Mouse (Mus musculus): ENCODE measurements at regions not wholly inside any gene's neighbourhood (a gene's known extent, or its start where the extent isn't known, plus 50 kb on each side); places are given as distances from the start of the nearest gene placed in this dataset.

GRCm38 (mm10) chr3:40094701-40095100 lies 436.4 kb upstream of the Intu start:
- no peak overlapping the region for H3K27ac ChIP-seq (ENCODE audit: insufficient read depth, low read length)
- no peaks in the 10 kb centered on the region for H3K4me1 ChIP-seq (ENCODE audit: control insufficient read depth, insufficient read depth, insufficient read length)
- H3K27me3 ChIP-seq (ENCODE audit: control insufficient read depth, insufficient read depth, low read length): no peaks in the 10 kb centered on the region
- H3K4me3 ChIP-seq (ENCODE audit: extremely low read depth, insufficient read depth, insufficient read length): no peak overlapping the region
- no peaks in the 10 kb centered on the region for H3K36me3 ChIP-seq (ENCODE audit: control insufficient read depth, insufficient read depth, low read length)
- no peak for DNase-seq (ENCODE audit: low read depth in 1 of 2, low spot score in 2 of 2)
- TF ChIP-seq POLR2A (IDR thresholded peaks at IDR 0.05; ENCODE audit: low read depth, low read length) (no peak), CTCF (IDR thresholded peaks at IDR 0.05; ENCODE audit: extremely low read depth, insufficient read depth, insufficient read length, insufficient replicate concordance) (no peak)

DNA sequence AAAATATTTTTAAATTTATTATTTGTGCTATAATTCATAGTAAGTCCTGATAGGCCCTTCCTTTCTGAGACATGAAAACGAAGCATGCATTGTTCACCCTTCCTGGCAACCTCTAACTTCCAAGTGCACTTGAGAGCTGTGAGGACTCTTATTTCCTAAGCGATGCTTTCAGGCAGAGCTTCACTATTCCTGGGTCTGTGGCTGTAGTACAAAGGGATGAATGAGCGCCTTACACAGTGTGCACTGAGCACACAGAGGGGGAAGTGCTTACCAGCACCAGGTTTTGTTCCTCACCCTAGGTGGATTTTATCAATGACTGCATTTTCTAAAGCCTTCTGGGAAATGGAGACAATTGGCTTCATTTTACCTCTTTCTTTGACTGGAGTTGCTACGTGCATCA lies 428.4 kb upstream of the Intu start:
- Histone ChIP-seq H3K4me3 (ENCODE audit: extremely low read depth, insufficient read depth, insufficient read length) (no peak overlapping the region), H3K27me3 (ENCODE audit: control insufficient read depth, insufficient read depth, low read length) (no peaks in the 10 kb centered on the region), H3K27ac (ENCODE audit: insufficient read depth, low read length) (no peak overlapping the region), H3K36me3 (ENCODE audit: control insufficient read depth, insufficient read depth, low read length) (no peaks in the 10 kb centered on the region), H3K4me1 (ENCODE audit: control insufficient read depth, insufficient read depth, insufficient read length) (no peaks in the 10 kb centered on the region)
- no peak for TF ChIP-seq CTCF (IDR thresholded peaks at IDR 0.05; ENCODE audit: extremely low read depth, insufficient read depth, insufficient read length, insufficient replicate concordance)
- TF ChIP-seq POLR2A (IDR thresholded peaks at IDR 0.05; ENCODE audit: low read depth, low read length): no peak
- no peak for DNase-seq (ENCODE audit: low read depth in 1 of 2, low spot score in 2 of 2)
- 64% methylated on average over 4 of the region's 4 CpGs for WGBS

GRCm38 (mm10) chr3:40114811-40115210 lies 416.3 kb upstream of the Intu start:
- WGBS: 75% methylated on average over 4 of the region's 4 CpGs
- no peak for TF ChIP-seq CTCF (IDR thresholded peaks at IDR 0.05; ENCODE audit: extremely low read depth, insufficient read depth, insufficient read length, insufficient replicate concordance)
- no peak for DNase-seq (ENCODE audit: low read depth in 1 of 2, low spot score in 2 of 2)
- Histone ChIP-seq H3K4me3 (ENCODE audit: extremely low read depth, insufficient read depth, insufficient read length) (no peak overlapping the region), H3K4me1 (ENCODE audit: control insufficient read depth, insufficient read depth, insufficient read length) (no peaks in the 10 kb centered on the region), H3K27me3 (ENCODE audit: control insufficient read depth, insufficient read depth, low read length) (no peaks in the 10 kb centered on the region), H3K27ac (ENCODE audit: insufficient read depth, low read length) (no peak overlapping the region), H3K36me3 (ENCODE audit: control insufficient read depth, insufficient read depth, low read length) (no peaks in the 10 kb centered on the region)

DNA sequence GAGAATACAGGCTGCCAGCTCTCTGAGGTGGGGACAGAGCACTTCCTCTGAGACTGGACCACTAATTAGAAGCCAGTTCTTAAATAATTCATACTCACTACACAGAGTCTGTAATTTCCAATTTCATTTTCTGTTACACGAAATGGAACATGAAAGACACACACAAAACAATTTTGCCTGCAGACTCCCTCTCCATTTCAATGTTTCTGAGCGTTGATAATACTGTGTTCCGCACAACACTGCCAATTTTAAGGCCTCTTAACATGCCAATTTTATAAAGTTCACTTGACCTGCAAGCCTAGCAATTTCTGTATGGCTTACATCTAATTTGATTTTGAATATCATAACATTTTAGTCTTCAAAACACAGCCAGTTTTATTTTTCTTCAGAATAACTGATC lies 412.5 kb upstream of the Intu start:
- Histone ChIP-seq H3K36me3 (ENCODE audit: control insufficient read depth, insufficient read depth, low read length) (no peaks in the 10 kb centered on the region), H3K4me3 (ENCODE audit: extremely low read depth, insufficient read depth, insufficient read length) (no peak overlapping the region), H3K27me3 (ENCODE audit: control insufficient read depth, insufficient read depth, low read length) (no peaks in the 10 kb centered on the region), H3K27ac (ENCODE audit: insufficient read depth, low read length) (no peak overlapping the region), H3K4me1 (ENCODE audit: control insufficient read depth, insufficient read depth, insufficient read length) (no peaks in the 10 kb centered on the region)
- TF ChIP-seq POLR2A (IDR thresholded peaks at IDR 0.05; ENCODE audit: low read depth, low read length) (no peak), CTCF (IDR thresholded peaks at IDR 0.05; ENCODE audit: extremely low read depth, insufficient read depth, insufficient read length, insufficient replicate concordance) (no peak)
- 79% methylated on average over 3 of the region's 3 CpGs for WGBS
- no peak for DNase-seq (ENCODE audit: low read depth in 1 of 2, low spot score in 2 of 2)

- H3K36me3 ChIP-seq (ENCODE audit: control insufficient read depth, insufficient read depth, low read length): no peaks in the 10 kb centered on the region
- no peak overlapping the region for H3K27ac ChIP-seq (ENCODE audit: insufficient read depth, low read length)
- DNase-seq (ENCODE audit: low read depth in 1 of 2, low spot score in 2 of 2): no peak
- 63% methylated on average over 1 of the region's 1 CpGs for WGBS
- no peak overlapping the region for H3K4me3 ChIP-seq (ENCODE audit: extremely low read depth, insufficient read depth, insufficient read length)
- H3K27me3 ChIP-seq (ENCODE audit: control insufficient read depth, insufficient read depth, low read length): no peaks in the 10 kb centered on the region
- no peak for TF ChIP-seq POLR2A (IDR thresholded peaks at IDR 0.05; ENCODE audit: low read depth, low read length)
- TF ChIP-seq CTCF (IDR thresholded peaks at IDR 0.05; ENCODE audit: extremely low read depth, insufficient read depth, insufficient read length, insufficient replicate concordance): no peak
- no peaks in the 10 kb centered on the region for H3K4me1 ChIP-seq (ENCODE audit: control insufficient read depth, insufficient read depth, insufficient read length)
These were observed 411.6 kb upstream of the Intu start for GRCm38 (mm10) chr3:40119462-40119861.

DNA sequence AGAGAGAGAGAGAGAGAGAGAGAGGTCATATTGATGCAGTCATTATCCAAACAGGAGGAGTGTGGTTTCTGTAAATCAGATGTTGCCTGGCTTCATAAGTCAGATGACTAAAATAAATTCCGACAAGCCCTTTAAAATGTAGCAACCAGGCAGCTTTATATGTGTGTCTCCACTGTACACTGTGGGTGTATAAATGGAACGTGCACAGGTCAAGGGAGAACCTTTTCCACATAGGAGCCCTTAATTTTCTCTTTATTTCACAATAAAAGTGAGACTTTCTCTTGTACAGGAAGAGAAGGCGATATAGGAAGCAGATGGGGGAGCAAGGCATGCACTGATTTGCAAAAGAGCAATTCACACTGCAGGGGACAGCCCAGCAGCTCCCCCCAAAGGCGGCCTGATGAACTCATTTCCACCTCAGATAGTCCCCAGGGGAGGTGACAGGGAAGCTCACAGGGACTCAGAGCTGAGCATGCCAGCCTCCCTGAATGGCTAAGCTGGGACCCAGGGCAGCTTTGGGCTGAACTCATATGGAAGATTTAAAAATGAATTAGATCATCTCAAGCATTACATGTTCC lies 410.7 kb upstream of the Intu start:
- Histone ChIP-seq H3K4me3 (ENCODE audit: extremely low read depth, insufficient read depth, insufficient read length) (no peak overlapping the region), H3K36me3 (ENCODE audit: control insufficient read depth, insufficient read depth, low read length) (no peaks in the 10 kb centered on the region), H3K27me3 (ENCODE audit: control insufficient read depth, insufficient read depth, low read length) (no peaks in the 10 kb centered on the region), H3K27ac (ENCODE audit: insufficient read depth, low read length) (no peak overlapping the region), H3K4me1 (ENCODE audit: control insufficient read depth, insufficient read depth, insufficient read length) (no peaks in the 10 kb centered on the region)
- WGBS: 24% methylated on average over 4 of the region's 4 CpGs
- TF ChIP-seq POLR2A (IDR thresholded peaks at IDR 0.05; ENCODE audit: low read depth, low read length) (no peak), CTCF (IDR thresholded peaks at IDR 0.05; ENCODE audit: extremely low read depth, insufficient read depth, insufficient read length, insufficient replicate concordance) (no peak)
- DNase-seq (ENCODE audit: low read depth in 1 of 2, low spot score in 2 of 2): no peak

DNA sequence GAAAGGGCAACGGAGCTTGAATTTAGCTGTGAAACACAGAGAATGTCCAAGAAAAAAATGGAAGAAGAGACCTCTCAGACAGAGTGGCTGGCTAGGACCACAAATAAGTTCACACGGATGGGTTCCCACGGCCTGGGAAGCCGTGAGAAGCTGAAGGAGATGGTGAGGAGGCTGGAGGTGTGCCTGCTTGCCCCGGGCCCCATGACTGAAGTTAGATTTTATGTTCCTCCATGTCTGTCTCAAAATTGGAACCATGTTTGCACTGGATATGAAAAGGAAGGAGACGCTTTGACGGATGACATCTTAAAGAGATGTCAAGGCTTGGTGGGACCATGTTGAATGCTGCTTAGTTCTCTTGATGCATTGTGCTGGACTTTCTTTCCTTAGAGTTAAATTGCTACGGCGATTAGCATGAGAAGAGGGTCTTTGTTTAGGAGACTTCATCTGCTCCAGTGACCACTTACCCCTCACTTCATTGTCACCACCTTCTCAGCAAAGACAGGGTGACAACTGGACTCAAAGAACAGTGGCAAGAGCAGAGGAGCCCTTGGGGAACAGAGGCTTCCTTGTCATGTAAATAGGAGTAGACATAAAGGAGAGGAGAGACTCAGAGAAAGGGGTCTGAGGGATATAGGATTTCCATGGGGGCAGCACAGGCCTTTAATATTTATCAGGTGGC lies 407.4 kb upstream of the Intu start:
- 91% methylated on average over 9 of the region's 9 CpGs for WGBS
- Histone ChIP-seq H3K4me1 (ENCODE audit: control insufficient read depth, insufficient read depth, insufficient read length) (no peaks in the 10 kb centered on the region), H3K36me3 (ENCODE audit: control insufficient read depth, insufficient read depth, low read length) (no peaks in the 10 kb centered on the region), H3K27me3 (ENCODE audit: control insufficient read depth, insufficient read depth, low read length) (no peaks in the 10 kb centered on the region), H3K4me3 (ENCODE audit: extremely low read depth, insufficient read depth, insufficient read length) (no peak overlapping the region), H3K27ac (ENCODE audit: insufficient read depth, low read length) (no peak overlapping the region)
- no peak for TF ChIP-seq CTCF (IDR thresholded peaks at IDR 0.05; ENCODE audit: extremely low read depth, insufficient read depth, insufficient read length, insufficient replicate concordance)
- TF ChIP-seq POLR2A (IDR thresholded peaks at IDR 0.05; ENCODE audit: low read depth, low read length): no peak
- no peak for DNase-seq (ENCODE audit: low read depth in 1 of 2, low spot score in 2 of 2)

Measured in spleen, adult 2 months (tissue).